Mouse (Mus musculus) forebrain, embryonic 15.5 days (tissue): ENCODE results near the gene Astn2. TPM values are rescaled to one million over a fixed set of nuclear protein-coding genes. Genes with fewer than 3 reads are reported as not detected.

Experiments used
- ATAC-seq: fragments of 200-750 bp; cut with Nextera tagmentation; replicated peaks from 2 replicates; pipeline ENCODE4 v1.8.0; 2017; ENCODE audit warnings: mild to moderate bottlenecking, moderate TSS enrichment, moderate library complexity
- H3K27ac ChIP-seq: fragments of 300-500 bp; sonication (generic); replicated peaks from 2 replicates; pipeline ENCODE4 v1.5.1; 2015; ENCODE audit warnings: mild to moderate bottlenecking, inconsistent platforms
- H3K27me3 ChIP-seq: fragments of 300-500 bp; sonication (generic); 2 replicates; pipeline ENCODE4 v1.6.1; 2015; ENCODE audit warnings: inconsistent platforms
- H3K36me3 ChIP-seq: fragments of 300-500 bp; sonication (generic); 2 replicates; pipeline ENCODE4 v1.6.1; 2015; ENCODE audit warnings: mild to moderate bottlenecking, inconsistent platforms
- H3K4me1 ChIP-seq: fragments of 300-500 bp; sonication (generic); 2 replicates; pipeline ENCODE4 v1.6.1; 2015; ENCODE audit warnings: inconsistent platforms
- H3K4me2 ChIP-seq: fragments of 300-500 bp; sonication (generic); replicated peaks from 2 replicates; pipeline ENCODE4 v1.6.1; 2015; ENCODE audit warnings: mild to moderate bottlenecking, inconsistent platforms
- H3K4me3 ChIP-seq: fragments of 300-500 bp; sonication (generic); 2 replicates; pipeline ENCODE4 v1.5.1; 2015; ENCODE audit warnings: mild to moderate bottlenecking, inconsistent platforms
- H3K9ac ChIP-seq: fragments of 300-500 bp; sonication (generic); replicated peaks from 2 replicates; pipeline ENCODE4 v1.6.1; 2015; ENCODE audit warnings: mild to moderate bottlenecking, inconsistent platforms
- H3K9me3 ChIP-seq: fragments of 300-500 bp; sonication (generic); 2 replicates; pipeline ENCODE4 v1.6.1; 2016; ENCODE audit warnings: inconsistent platforms
- WGBS: fragments of 180-500 bp; shearing (Covaris S2); methylation state at CpG from one replicate; pipeline ENCODE4 v1.1.7; 2015; ENCODE audit warnings: mixed read lengths; 5-methylcytosine and 5-hydroxymethylcytosine counted together
- polyA plus RNA-seq: library from polyadenylated mRNA; unstranded; fragments of >200 nt; fragmentation: Nextera tagmentation; extraction: Ambion mirVana; gene quantifications from 2 replicates; pipeline ENCODE4 v1.2.1, GENCODE M21; 2015

Astn2 gene
- polyA plus RNA-seq, 1 experiment from 2014 or later = 1.4 TPM

GRCm38 (mm10) chr4:65531621-65532020, 872.8 kb downstream of the Astn2 start:
- H3K4me3 ChIP-seq = no peak overlapping the region
- 72% methylated on average over 6 of the region's 6 CpGs for WGBS
- no peak for ATAC-seq

GRCm38 (mm10) chr4:65530901-65531300, 873.5 kb downstream of the Astn2 start:
- no peak overlapping the region for H3K27ac ChIP-seq
- no peak overlapping the region for H3K4me3 ChIP-seq
- no peak for ATAC-seq
- no peaks in the 10 kb centered on the region for H3K4me1 ChIP-seq
- H3K9ac ChIP-seq = no peak overlapping the region
- H3K36me3 ChIP-seq = no peaks in the 10 kb centered on the region
- H3K4me2 ChIP-seq = no peak overlapping the region
- no peaks in the 10 kb centered on the region for H3K9me3 ChIP-seq
- WGBS = 82% methylated on average over 2 of the region's 2 CpGs
- H3K27me3 ChIP-seq = no peaks in the 10 kb centered on the region

More at GRCm38 (mm10) chr4:65531621-65532020, 872.8 kb downstream of the Astn2 start:
- no peak overlapping the region for H3K9ac ChIP-seq
- H3K27ac ChIP-seq = no peak overlapping the region
- no peaks in the 10 kb centered on the region for H3K36me3 ChIP-seq
- H3K4me1 ChIP-seq = no peaks in the 10 kb centered on the region
- H3K27me3 ChIP-seq = no peaks in the 10 kb centered on the region
- no peak overlapping the region for H3K4me2 ChIP-seq
- no peaks in the 10 kb centered on the region for H3K9me3 ChIP-seq

GRCm38 (mm10) chr4:65508101-65508500, 896.3 kb downstream of the Astn2 start:
- Histone ChIP-seq H3K27ac (no peak overlapping the region), H3K36me3 (no peaks in the 10 kb centered on the region), H3K9me3 (no peaks in the 10 kb centered on the region), H3K4me2 (no peak overlapping the region), H3K27me3 (no peaks in the 10 kb centered on the region), H3K4me3 (no peak overlapping the region), H3K4me1 (no peaks in the 10 kb centered on the region), H3K9ac (no peak overlapping the region)
- 46% methylated on average over 2 of the region's 2 CpGs for WGBS
- ATAC-seq = no peak

- H3K27me3 ChIP-seq = no peaks in the 10 kb centered on the region
- no peak overlapping the region for H3K4me3 ChIP-seq
- ATAC-seq = no peak
- no peak overlapping the region for H3K9ac ChIP-seq
- H3K4me2 ChIP-seq = no peak overlapping the region
- H3K27ac ChIP-seq = no peak overlapping the region
- no peaks in the 10 kb centered on the region for H3K4me1 ChIP-seq
- H3K36me3 ChIP-seq = no peaks in the 10 kb centered on the region
- no peaks in the 10 kb centered on the region for H3K9me3 ChIP-seq
These were observed 897.5 kb downstream of the Astn2 start for GRCm38 (mm10) chr4:65506870-65507269.

- 7% methylated on average over 3 of the region's 3 CpGs for WGBS
- Histone ChIP-seq H3K36me3 (no peaks in the 10 kb centered on the region), H3K27ac (no peak overlapping the region)
These were observed 908.0 kb downstream of the Astn2 start for GRCm38 (mm10) chr4:65496463-65496834.

GRCm38 (mm10) chr4:65495705-65496462, 908.5 kb downstream of the Astn2 start:
- ATAC-seq = peak; percentile 34
- 68% methylated on average over 6 of the region's 6 CpGs for WGBS

More at GRCm38 (mm10) chr4:65496463-65496834, 908.0 kb downstream of the Astn2 start:
- Histone ChIP-seq H3K9ac (no peak overlapping the region), H3K4me3 (no peak overlapping the region), H3K4me1 (peaks cover 2% of the 10 kb centered on the region; the same call in 1 of the 2 replicates), H3K9me3 (no peaks in the 10 kb centered on the region), H3K4me2 (no peak overlapping the region), H3K27me3 (no peaks in the 10 kb centered on the region)
- ATAC-seq = peak; percentile 95

GRCm38 (mm10) chr4:65491541-65491940, 912.9 kb downstream of the Astn2 start:
- Histone ChIP-seq H3K27me3 (no peaks in the 10 kb centered on the region), H3K4me1 (peaks cover 2% of the 10 kb centered on the region; the same call in 1 of the 2 replicates), H3K9me3 (no peaks in the 10 kb centered on the region), H3K36me3 (no peaks in the 10 kb centered on the region), H3K9ac (no peak overlapping the region), H3K27ac (no peak overlapping the region), H3K4me3 (no peak overlapping the region), H3K4me2 (no peak overlapping the region)
- ATAC-seq = no peak
- 72% methylated on average over 2 of the region's 2 CpGs for WGBS

More at GRCm38 (mm10) chr4:65495705-65496462, 908.5 kb downstream of the Astn2 start:
- no peak overlapping the region for H3K27ac ChIP-seq
- H3K4me3 ChIP-seq = no peak overlapping the region
- no peaks in the 10 kb centered on the region for H3K9me3 ChIP-seq
- no peak overlapping the region for H3K4me2 ChIP-seq
- H3K27me3 ChIP-seq = no peaks in the 10 kb centered on the region
- no peaks in the 10 kb centered on the region for H3K36me3 ChIP-seq
- peaks cover 2% of the 10 kb centered on the region; the same call in 1 of the 2 replicates for H3K4me1 ChIP-seq
- no peak overlapping the region for H3K9ac ChIP-seq

- Histone ChIP-seq H3K9ac (no peak overlapping the region), H3K36me3 (no peaks in the 10 kb centered on the region), H3K4me3 (no peak overlapping the region), H3K27me3 (no peaks in the 10 kb centered on the region), H3K4me2 (no peak overlapping the region), H3K9me3 (no peaks in the 10 kb centered on the region), H3K4me1 (no peaks in the 10 kb centered on the region), H3K27ac (no peak overlapping the region)
- ATAC-seq = no peak
- WGBS = 93% methylated on average over 3 of the region's 3 CpGs
These were observed 914.7 kb downstream of the Astn2 start for GRCm38 (mm10) chr4:65489711-65490110.

- ATAC-seq = no peak
- H3K9me3 ChIP-seq = no peaks in the 10 kb centered on the region
- H3K36me3 ChIP-seq = no peaks in the 10 kb centered on the region
- H3K4me3 ChIP-seq = no peak overlapping the region
- H3K27me3 ChIP-seq = no peaks in the 10 kb centered on the region
- H3K9ac ChIP-seq = no peak overlapping the region
- H3K4me2 ChIP-seq = no peak overlapping the region
- WGBS = 83% methylated on average over 5 of the region's 5 CpGs
- H3K27ac ChIP-seq = no peak overlapping the region
- H3K4me1 ChIP-seq = no peaks in the 10 kb centered on the region
These were observed 922.8 kb downstream of the Astn2 start for GRCm38 (mm10) chr4:65481632-65482031.

- Histone ChIP-seq H3K27ac (no peak overlapping the region), H3K27me3 (no peaks in the 10 kb centered on the region), H3K4me3 (no peak overlapping the region), H3K36me3 (no peaks in the 10 kb centered on the region), H3K9me3 (no peaks in the 10 kb centered on the region), H3K9ac (no peak overlapping the region), H3K4me2 (no peak overlapping the region), H3K4me1 (no peaks in the 10 kb centered on the region)
- ATAC-seq = 0 out of 2 replicates have a peak, but pooled peaks have one; percentile 48
- WGBS = 13% methylated on average over 6 of the region's 6 CpGs
These were observed 927.3 kb downstream of the Astn2 start for GRCm38 (mm10) chr4:65477106-65477505.

- Histone ChIP-seq H3K9ac (no peak overlapping the region), H3K36me3 (no peaks in the 10 kb centered on the region), H3K27ac (no peak overlapping the region), H3K4me3 (no peak overlapping the region), H3K9me3 (no peaks in the 10 kb centered on the region), H3K27me3 (no peaks in the 10 kb centered on the region), H3K4me1 (no peaks in the 10 kb centered on the region), H3K4me2 (no peak overlapping the region)
- ATAC-seq = no peak
- WGBS = 31% methylated on average over 4 of the region's 4 CpGs
These were observed 928.4 kb downstream of the Astn2 start for GRCm38 (mm10) chr4:65475925-65476560.

GRCm38 (mm10) chr4:65473141-65473540, 931.3 kb downstream of the Astn2 start:
- no peaks in the 10 kb centered on the region for H3K36me3 ChIP-seq
- no peak for ATAC-seq
- no peak overlapping the region for H3K9ac ChIP-seq
- no peak overlapping the region for H3K4me2 ChIP-seq
- H3K9me3 ChIP-seq = no peaks in the 10 kb centered on the region
- no peaks in the 10 kb centered on the region for H3K27me3 ChIP-seq
- WGBS = 88% methylated on average over 5 of the region's 5 CpGs
- H3K4me3 ChIP-seq = no peak overlapping the region
- no peak overlapping the region for H3K27ac ChIP-seq
- no peaks in the 10 kb centered on the region for H3K4me1 ChIP-seq
